Comparison of ENCODE assay signal across 11 mouse cellular contexts in genomic region chr2:20167566-20167965, GRCm38 (mm10).
DNase-seq lines count a peak whose midpoint lies in the region; ATAC-seq and TF ChIP-seq lines count a peak whose summit lies in the region.
"Had no signal": no experiment of that assay in that cellular context is flagged by ENCODE, and none has a peak within 500 bp of the region (broad histone marks: within the 10 kb centered on the region; RNA-seq: fewer than 3 reads in every experiment).

No protein-coding gene starts in this region.

- no peaks in the 10 kb centered on the region for H3K27me3 ChIP-seq in hindbrain, postnatal 0 days (ENCODE audit: insufficient read depth, low read length)
- no peaks in the 10 kb centered on the region for H3K27me3 ChIP-seq in hindbrain, embryonic 11.5 days (ENCODE audit: control insufficient read depth, insufficient read depth, low read length)
- H3K27me3 ChIP-seq in heart, embryonic 15.5 days: no peaks in the 10 kb centered on the region
- H3K27me3 ChIP-seq: forebrain, embryonic 12.5 days; megakaryocyte, embryonic 14.5 days; neural tube, embryonic 12.5 days had no signal

- H3K9me3 ChIP-seq in hindbrain, postnatal 0 days (ENCODE audit: low read length): no peaks in the 10 kb centered on the region
- H3K9me3 ChIP-seq in hindbrain, embryonic 11.5 days (ENCODE audit: control insufficient read depth, low read length): no peaks in the 10 kb centered on the region
- no peaks in the 10 kb centered on the region for H3K9me3 ChIP-seq in heart, embryonic 15.5 days (replicated peaks)
- H3K9me3 ChIP-seq: forebrain, embryonic 12.5 days; G1E; neural tube, embryonic 12.5 days had no signal

- no peak for ATAC-seq in hindbrain, postnatal 0 days
- no peak for ATAC-seq in hindbrain, embryonic 11.5 days (ENCODE audit: low FRiP score)
- no peak for ATAC-seq in heart, embryonic 15.5 days (replicated peaks; ENCODE audit: insufficient number of reproducible peaks, insufficient read depth, low FRiP score, low read depth)
- ATAC-seq in inflammation-experienced regulatory T-cells, adult 6 months: no peak

- peak; percentile 12 for DNase-seq in hindbrain, postnatal 0 days (ENCODE audit: low spot score)
- DNase-seq in hindbrain, embryonic 11.5 days (ENCODE audit: low spot score): no peak
- peak; percentile 5 for DNase-seq in urinary bladder, postnatal 14 days (ENCODE audit: low spot score)
- no peak for DNase-seq in urinary bladder, adult 2 months (ENCODE audit: low spot score)
- DNase-seq in gastrocnemius, postnatal 10 days: no peak

- no peaks in the 10 kb centered on the region for H3K4me1 ChIP-seq in hindbrain, postnatal 0 days (ENCODE audit: insufficient read depth, low read length)
- no peaks in the 10 kb centered on the region for H3K4me1 ChIP-seq in hindbrain, embryonic 11.5 days (replicated peaks; ENCODE audit: control insufficient read depth, insufficient read depth, low read length)
- H3K4me1 ChIP-seq in heart, embryonic 15.5 days (replicated peaks): peaks cover 8% of the 10 kb centered on the region
- H3K4me1 ChIP-seq: forebrain, embryonic 12.5 days; megakaryocyte, embryonic 14.5 days; neural tube, embryonic 12.5 days had no signal

- H3K27ac ChIP-seq in hindbrain, postnatal 0 days: no peak overlapping the region
- H3K27ac ChIP-seq in hindbrain, embryonic 11.5 days (ENCODE audit: low read depth, low read length): no peak overlapping the region
- H3K27ac ChIP-seq in heart, embryonic 15.5 days: peak overlapping the region; percentile 57
- H3K27ac ChIP-seq: forebrain, embryonic 12.5 days; neural tube, embryonic 12.5 days had no signal

- no peak overlapping the region for H3K4me2 ChIP-seq in hindbrain, postnatal 0 days (ENCODE audit: low read depth, low read length)
- H3K4me2 ChIP-seq in hindbrain, embryonic 11.5 days (replicated peaks; ENCODE audit: low read depth, low read length): no peak overlapping the region
- no peak overlapping the region for H3K4me2 ChIP-seq in heart, embryonic 15.5 days
- H3K4me2 ChIP-seq: forebrain, embryonic 12.5 days; neural tube, embryonic 12.5 days had no signal

- WGBS in hindbrain, postnatal 0 days: 39% methylated on average over 5 of the region's 5 CpGs
- 89% methylated on average over 5 of the region's 5 CpGs for WGBS in hindbrain, embryonic 11.5 days
- WGBS in heart, embryonic 15.5 days: 36% methylated on average over 5 of the region's 5 CpGs

- no peaks in the 10 kb centered on the region for H3K36me3 ChIP-seq in hindbrain, postnatal 0 days (ENCODE audit: insufficient read depth, low read length)
- H3K36me3 ChIP-seq in hindbrain, embryonic 11.5 days (ENCODE audit: control insufficient read depth, insufficient read depth, low read length): no peaks in the 10 kb centered on the region
- H3K36me3 ChIP-seq in heart, embryonic 15.5 days: no peaks in the 10 kb centered on the region
- H3K36me3 ChIP-seq: forebrain, embryonic 12.5 days; G1E; neural tube, embryonic 12.5 days had no signal

- TF ChIP-seq CTCF in hindbrain, postnatal 0 days (IDR thresholded peaks at IDR 0.05; ENCODE audit: low read depth): no peak

- H3K4me3 ChIP-seq in hindbrain, postnatal 0 days (ENCODE audit: low read length): no peak overlapping the region
- no peak overlapping the region for H3K4me3 ChIP-seq in hindbrain, embryonic 11.5 days (ENCODE audit: low read depth, low read length)
- no peak overlapping the region for H3K4me3 ChIP-seq in heart, embryonic 15.5 days
- H3K4me3 ChIP-seq: forebrain, embryonic 12.5 days; megakaryocyte, embryonic 14.5 days; neural tube, embryonic 12.5 days had no signal

- no peak overlapping the region for H3K9ac ChIP-seq in hindbrain, postnatal 0 days (replicated peaks; ENCODE audit: low read length)
- no peak overlapping the region for H3K9ac ChIP-seq in hindbrain, embryonic 11.5 days (ENCODE audit: low read depth, low read length)
- H3K9ac ChIP-seq in heart, embryonic 15.5 days: no peak overlapping the region
- H3K9ac ChIP-seq: forebrain, embryonic 12.5 days; neural tube, embryonic 12.5 days had no signal

Comparison
In these comparisons a context has a peak if more than half of its experiments do, and no peak if none do; other contexts are left out.
1. DNase-seq: peak in hindbrain, postnatal 0 days (single experiment) and urinary bladder, postnatal 14 days (single experiment); none in hindbrain, embryonic 11.5 days (single experiment), urinary bladder, adult 2 months (single experiment) and gastrocnemius, postnatal 10 days (single experiment).